Mouse (Mus musculus) layer of hippocampus, postnatal 36 days (tissue): ENCODE measurements at regions not wholly inside any gene's neighbourhood (a gene's known extent, or its start where the extent isn't known, plus 50 kb on each side); places are given as distances from the start of the nearest gene placed in this dataset.
A peak's percentile ranks its signal among the peaks of the same experiment; 100 is the strongest.
"Not testable (repeated sequence)": the region's sequence is repeated elsewhere in the genome, so short reads cannot be mapped to it uniquely, and the experiment has no call there.

Experiments
- DNase-seq, 2 experiments: peaks; one replicate each; pipeline ENCODE4 v3.0.0; 2022

GRCm38 (mm10) chr10:7390239-7391091 is 83.0 kb downstream of the Ulbp1 start:
- DNase-seq = no peak

DNA sequence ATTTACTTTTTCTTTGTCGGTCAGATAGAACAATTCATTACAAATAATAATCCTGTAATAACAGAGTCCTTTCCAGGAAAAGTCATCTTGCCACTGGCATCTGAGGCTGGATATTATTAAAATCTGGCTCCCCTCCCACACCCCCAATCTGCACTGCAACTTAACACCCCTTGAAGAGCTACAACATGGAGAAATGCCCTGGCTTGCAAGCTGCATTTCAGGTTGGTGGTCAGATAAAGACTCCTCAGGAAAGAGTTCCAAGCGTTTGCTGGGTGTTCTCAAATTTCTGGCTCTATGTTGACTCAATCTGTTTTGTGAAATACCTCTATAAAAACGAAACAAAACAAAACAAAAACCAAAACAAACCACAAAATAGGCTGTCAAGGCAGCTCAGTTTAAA is 114.6 kb downstream of the Ulbp1 start:
- not testable (repeated sequence) for DNase-seq

- DNase-seq = not testable (repeated sequence)
Observed at GRCm38 (mm10) chr10:7344290-7344689, 129.1 kb downstream of the Ulbp1 start.

- not testable (repeated sequence) for DNase-seq
Observed at GRCm38 (mm10) chr10:7343736-7344135, 129.7 kb downstream of the Ulbp1 start.

DNA sequence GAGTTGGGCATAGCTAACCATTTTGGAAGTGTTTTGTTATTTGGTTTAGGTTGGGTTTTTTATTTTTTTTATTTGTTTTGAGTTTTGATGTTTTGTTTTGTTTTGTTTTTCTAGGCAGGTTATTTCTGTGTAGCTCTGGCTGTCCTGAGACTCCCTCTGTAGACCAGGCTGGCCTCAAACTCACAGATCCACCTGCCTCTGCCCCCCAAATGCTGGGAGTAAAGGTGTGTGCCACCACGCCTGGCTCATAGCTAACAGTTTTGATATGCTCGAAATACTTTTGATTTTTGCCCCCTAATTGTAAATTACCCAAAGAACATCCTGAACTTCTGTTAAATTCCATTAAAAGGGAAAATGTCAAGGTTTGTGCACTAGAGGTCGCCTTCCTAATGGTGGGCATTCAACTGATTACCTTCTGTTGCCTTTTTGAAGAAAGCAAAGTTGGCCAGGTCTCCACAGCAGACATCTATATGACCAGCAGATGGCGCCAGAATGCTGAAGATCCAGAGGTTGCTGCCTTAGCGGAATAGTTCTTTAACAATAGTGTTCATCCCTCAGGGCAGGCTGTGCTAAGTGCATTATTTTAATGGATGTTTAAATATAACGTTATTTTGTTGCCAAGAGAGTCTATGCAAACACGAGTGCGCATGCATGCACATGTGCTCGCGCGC is 121.2 kb upstream of the Cnksr3 start:
- peak; percentile 26 to 57 for DNase-seq

- no peak for DNase-seq
Observed at GRCm38 (mm10) chr10:7328262-7328661, 116.2 kb upstream of the Cnksr3 start.

- DNase-seq = not testable (repeated sequence)
Observed at GRCm38 (mm10) chr10:7327046-7327445, 115.0 kb upstream of the Cnksr3 start.

GRCm38 (mm10) chr10:7325074-7325473 is 113.0 kb upstream of the Cnksr3 start:
- no peak for DNase-seq

DNA sequence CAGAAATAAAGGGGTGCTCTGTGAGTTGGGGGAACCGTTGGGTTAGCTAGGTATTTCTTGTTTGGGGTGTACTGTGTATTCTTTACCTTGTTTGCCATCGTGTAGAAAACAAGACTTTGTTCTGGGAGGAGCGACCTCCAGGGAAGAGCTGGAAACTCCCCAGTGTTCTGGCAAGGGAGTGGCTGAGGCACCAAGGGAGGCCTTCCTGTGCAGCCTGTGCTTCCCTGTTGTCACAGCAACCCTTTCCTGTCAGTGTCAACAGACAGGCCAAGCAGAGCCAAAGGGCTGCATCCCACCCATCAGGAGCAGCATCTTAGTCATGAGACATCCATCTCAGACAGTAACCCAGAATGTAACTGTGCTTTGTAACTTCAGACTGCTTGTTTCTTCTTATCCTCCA is 111.2 kb upstream of the Cnksr3 start:
- DNase-seq = no peak

DNA sequence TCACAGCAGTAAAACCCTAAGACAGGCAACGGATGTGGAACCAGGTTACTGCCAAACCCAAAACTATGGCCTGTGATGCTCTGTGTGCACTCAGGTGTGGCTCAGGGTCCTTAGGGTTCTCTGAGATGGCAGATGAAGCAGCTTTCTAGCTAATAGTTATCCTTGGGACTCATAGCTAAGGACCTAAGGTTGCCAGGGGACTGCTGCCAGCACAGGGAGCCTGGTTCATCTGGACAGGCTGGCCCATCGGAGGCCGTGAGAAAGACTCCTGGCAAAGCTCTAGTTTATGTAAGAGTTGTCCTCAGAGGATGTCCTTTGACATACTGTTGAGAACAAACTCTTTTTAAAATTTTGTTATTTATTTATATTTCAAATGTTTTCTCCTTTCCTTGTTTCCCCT is 97.9 kb upstream of the Cnksr3 start:
- no peak for DNase-seq

- DNase-seq = not testable (repeated sequence)
Observed at GRCm38 (mm10) chr10:7305881-7306280, 93.8 kb upstream of the Cnksr3 start.

DNA sequence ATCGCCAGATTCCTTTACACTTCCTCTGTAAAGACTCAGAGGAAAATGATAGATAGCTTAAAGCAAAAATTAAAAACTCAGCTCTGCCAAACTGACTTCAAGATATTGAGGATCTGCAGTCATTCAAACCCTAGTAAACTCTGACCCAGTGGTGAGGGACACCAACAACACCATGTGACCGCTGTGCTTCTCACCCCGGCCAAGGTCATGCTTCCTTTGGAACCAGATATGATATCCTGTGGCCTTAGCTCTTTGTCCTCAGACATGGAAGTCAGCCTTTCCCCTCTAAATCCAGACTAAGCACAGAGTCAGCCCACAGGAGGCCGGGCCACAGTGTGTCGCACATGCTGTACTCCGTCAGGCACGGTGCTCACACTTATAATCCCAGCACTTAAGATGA is 86.3 kb upstream of the Cnksr3 start:
- no peak for DNase-seq

DNA sequence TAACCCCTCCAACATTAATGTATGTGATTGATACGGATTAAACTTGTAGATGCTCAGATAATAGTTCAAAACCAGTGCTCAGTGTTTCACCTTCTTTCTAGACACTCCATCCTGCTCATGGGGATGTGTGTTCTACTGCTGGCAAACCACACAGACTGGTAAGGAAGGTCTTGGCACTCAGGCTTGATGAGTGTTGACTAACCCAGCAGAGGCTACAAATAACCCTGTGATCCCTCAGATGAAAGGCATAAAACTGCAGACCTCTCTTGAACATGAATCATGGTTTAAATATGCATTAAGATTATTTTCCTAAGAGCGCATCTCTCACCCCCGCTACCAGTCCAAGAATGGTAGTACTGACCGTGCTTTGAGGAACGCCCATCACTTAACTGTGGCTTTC is 83.9 kb upstream of the Cnksr3 start:
- no peak for DNase-seq

GRCm38 (mm10) chr10:7293203-7293602 is 81.2 kb upstream of the Cnksr3 start:
- DNase-seq = no peak

- no peak for DNase-seq
Observed at GRCm38 (mm10) chr10:7289773-7290411, 77.9 kb upstream of the Cnksr3 start.

DNA sequence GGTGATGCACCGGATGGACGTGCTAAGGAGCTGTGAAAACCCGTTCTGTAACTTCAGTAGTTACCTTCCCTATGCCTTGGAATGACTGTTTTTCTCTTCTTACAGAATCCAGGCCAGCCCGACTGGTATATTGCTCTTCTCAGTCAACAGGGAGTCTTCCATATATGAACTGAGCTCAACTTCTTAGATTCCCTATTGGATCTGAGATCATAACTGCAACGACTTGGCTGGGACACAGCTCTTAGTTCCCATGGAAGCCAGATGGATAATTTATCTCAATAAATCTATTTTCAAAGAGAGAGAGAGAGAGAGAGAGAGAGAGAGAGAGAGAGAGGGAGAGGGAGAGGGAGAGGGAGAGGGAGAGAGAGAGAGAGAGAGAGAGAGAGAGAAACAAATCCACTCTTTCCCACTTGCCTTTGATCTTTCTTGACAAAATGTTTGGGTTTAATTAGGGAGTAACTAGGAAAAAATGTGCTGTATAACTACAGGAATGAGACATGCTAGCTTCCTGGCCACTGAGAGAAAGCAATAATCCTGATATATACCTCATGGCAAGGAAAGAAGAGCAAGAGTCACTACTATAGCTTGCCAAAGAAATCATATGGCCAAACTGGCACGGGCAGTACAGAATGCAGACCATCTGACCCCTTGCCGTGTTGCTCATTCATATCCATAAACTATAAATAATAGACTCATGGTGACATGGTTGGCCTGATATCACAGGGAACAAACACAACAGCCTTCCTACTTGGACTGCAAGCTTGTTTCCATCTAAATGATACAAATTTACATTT is 73.3 kb upstream of the Cnksr3 start:
- no peak for DNase-seq

DNA sequence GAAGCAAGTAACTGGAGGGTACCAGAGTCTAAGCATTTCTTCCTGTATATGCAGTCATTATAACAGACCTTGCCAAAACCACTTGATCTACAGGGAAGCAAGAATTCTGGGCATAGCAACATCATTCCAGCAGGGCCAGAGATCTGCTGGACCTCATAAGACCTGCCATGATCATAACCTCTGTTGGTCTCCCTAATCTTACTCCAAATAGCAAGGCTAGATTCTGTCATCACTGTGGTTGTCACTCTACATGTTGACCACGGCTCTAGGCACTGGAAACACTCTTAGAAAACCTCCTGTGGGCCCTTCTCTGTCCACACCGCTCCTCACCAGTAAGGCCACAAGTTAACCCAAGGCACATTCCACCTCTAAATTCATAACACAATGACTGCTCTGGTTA is 68.4 kb upstream of the Cnksr3 start:
- no peak for DNase-seq

DNA sequence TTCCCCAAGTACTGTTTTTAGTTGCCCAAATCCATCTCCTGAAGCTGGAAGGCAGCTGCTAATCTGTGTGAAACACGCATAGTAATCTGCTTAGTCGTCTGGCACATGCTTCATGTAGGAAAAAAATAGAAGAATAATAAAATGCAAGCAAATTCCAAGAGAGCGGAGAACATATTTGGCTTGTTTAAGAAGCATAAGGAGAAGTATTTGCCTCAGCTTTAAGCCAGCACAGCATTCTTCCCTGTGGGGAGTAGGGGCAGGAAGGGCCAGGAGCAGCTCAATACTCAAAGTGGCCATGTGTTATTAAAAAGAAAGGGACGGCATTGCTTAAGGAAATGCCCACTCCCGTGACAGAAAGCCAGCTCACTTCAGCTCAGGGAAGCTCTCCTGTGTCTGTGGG is 66.8 kb upstream of the Cnksr3 start:
- no peak for DNase-seq

GRCm38 (mm10) chr10:7275357-7275756 is 63.3 kb upstream of the Cnksr3 start:
- no peak for DNase-seq

GRCm38 (mm10) chr10:7274422-7274821 is 62.4 kb upstream of the Cnksr3 start:
- DNase-seq = no peak

DNA sequence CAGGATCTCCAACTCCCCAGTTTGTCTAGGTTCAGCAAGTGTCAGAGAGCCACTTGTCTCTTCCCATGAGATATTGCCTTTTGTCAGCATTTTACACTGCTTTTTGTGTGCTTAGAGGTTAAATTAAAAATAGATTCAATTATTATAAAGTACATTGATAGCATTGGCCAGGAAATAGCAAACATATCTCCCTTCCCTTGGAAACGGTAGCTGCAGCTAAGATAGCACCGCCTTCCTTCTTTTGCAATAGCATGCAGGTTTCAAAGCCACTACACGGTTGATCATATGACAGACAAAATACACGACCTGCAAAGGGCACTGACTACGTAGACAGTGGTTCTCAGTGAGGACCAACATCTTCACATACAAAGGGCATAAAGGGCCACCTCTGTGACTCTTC is 59.1 kb upstream of the Cnksr3 start:
- DNase-seq = no peak

DNA sequence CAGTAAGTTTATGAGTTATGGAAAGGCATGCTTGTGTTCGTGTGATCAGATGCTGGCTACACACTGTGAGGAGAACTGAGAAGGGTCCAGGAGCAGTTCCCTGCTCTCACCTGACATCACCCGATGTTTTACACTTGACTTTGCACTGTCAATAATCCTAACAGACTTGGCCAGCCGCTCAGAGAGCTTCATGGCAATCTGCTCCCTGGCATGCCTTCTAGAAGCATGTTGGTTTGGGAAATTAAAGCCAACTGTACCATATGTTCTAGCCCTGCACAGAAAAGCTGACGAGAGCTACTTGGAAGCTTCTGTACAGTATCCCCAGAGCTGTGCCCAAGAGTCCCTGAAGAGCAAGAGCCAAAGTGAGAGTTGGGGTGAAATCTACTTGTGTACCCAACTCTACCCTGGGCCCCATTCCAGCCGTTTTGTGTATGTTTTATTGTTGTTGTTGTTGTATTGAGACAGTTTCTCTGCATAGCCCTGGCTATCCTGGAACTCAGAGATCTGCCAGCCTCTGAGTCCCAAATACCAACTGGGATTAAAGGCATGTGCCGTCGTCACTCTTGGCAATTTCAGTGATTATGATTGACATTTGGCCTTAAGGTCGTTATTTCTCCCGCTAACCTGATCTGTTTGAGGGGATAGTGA is 56.5 kb upstream of the Cnksr3 start:
- DNase-seq = peak; percentile 47 to 50
